Mouse (Mus musculus) limb, embryonic 14.5 days (tissue): Measurements from ENCODE around the gene Tada3. TPM values are rescaled to one million over a fixed set of nuclear protein-coding genes. Genes with fewer than 3 reads are reported as not detected.

Source experiments
- ATAC-seq: fragments of 200-750 bp; cut with Nextera tagmentation; 2 replicates; pipeline ENCODE4 v1.8.0; 2017; ENCODE audit warnings: low read depth, moderate number of reproducible peaks, moderate TSS enrichment; ENCODE audit not compliant: low FRiP score
- DNase-seq: peaks from one replicate; pipeline ENCODE4 v3.0.0-alpha.2; 2015; ENCODE audit warnings: low spot score
- H3K27ac ChIP-seq: fragments of 300-500 bp; sonication (generic); replicated peaks from 2 replicates; pipeline ENCODE4 v1.5.1; 2014; ENCODE audit warnings: low read depth, mild to moderate bottlenecking, low read length, moderate library complexity, mixed read lengths
- H3K27me3 ChIP-seq: fragments of 300-500 bp; sonication (generic); 2 replicates; pipeline ENCODE4 v1.6.1; 2014; ENCODE audit warnings: low read length, mixed read lengths; ENCODE audit not compliant: control insufficient read depth, insufficient read depth
- H3K36me3 ChIP-seq: fragments of 300-500 bp; sonication (generic); 2 replicates; pipeline ENCODE4 v1.6.1; 2014; ENCODE audit warnings: mild to moderate bottlenecking, low read length, moderate library complexity, mixed read lengths; ENCODE audit not compliant: control insufficient read depth, insufficient read depth
- H3K4me1 ChIP-seq: fragments of 300-500 bp; sonication (generic); 2 replicates; pipeline ENCODE4 v1.6.1; 2014; ENCODE audit warnings: antibody characterized with exemption, low read length, mixed read lengths; ENCODE audit not compliant: control insufficient read depth, insufficient read depth
- H3K4me2 ChIP-seq: fragments of 300-500 bp; sonication (generic); replicated peaks from 2 replicates; pipeline ENCODE4 v1.6.1; 2014; ENCODE audit warnings: low read depth, mild to moderate bottlenecking, low read length, moderate library complexity; ENCODE audit not compliant: severe bottlenecking
- H3K4me3 ChIP-seq: fragments of 300-500 bp; sonication (generic); replicated peaks from 2 replicates; pipeline ENCODE4 v1.5.1; 2014; ENCODE audit warnings: low read length
- H3K9ac ChIP-seq: fragments of 300-500 bp; sonication (generic); 2 replicates; pipeline ENCODE4 v1.6.1; 2014; ENCODE audit warnings: mild to moderate bottlenecking, low read depth, low read length, moderate library complexity; ENCODE audit not compliant: severe bottlenecking
- H3K9me3 ChIP-seq: fragments of 300-500 bp; sonication (generic); 2 replicates; pipeline ENCODE4 v1.6.1; 2016; ENCODE audit warnings: low read length; ENCODE audit not compliant: control insufficient read depth
- POLR2A ChIP-seq: fragments of 200-500 bp; IDR thresholded peaks from 2 replicates; pipeline ENCODE4 v1.8.0; 2012; ENCODE audit warnings: inconsistent platforms, mild to moderate bottlenecking, moderate library complexity, borderline replicate concordance; ENCODE audit not compliant: insufficient read depth, insufficient read length; ENCODE audit errors: extremely low read depth
- WGBS: fragments of 180-500 bp; shearing (Covaris S2); extraction: QIAGEN DNeasy Blood & Tissue Kit; methylation state at CpG from one replicate; pipeline ENCODE4 v1.1.7; 2014; 5-methylcytosine and 5-hydroxymethylcytosine counted together
- microRNA-seq: library from miRNA; unstranded; fragments of <30 nt; microRNA quantifications from one replicate; pipeline ENCODE4, GENCODE M21; 2016
- polyA plus RNA-seq, 2 experiments: library from polyadenylated mRNA; depleted of rRNA in 1 of 2; stranded (reverse) in 1 of 2; unstranded in 1 of 2; fragments of >200 nt; fragmentation: Nextera tagmentation in 1 of 2; extraction: Ambion mirVana in 1 of 2; gene quantifications; 2 replicates each; pipeline versions ENCODE4 v1.2.1 to v1.2.3; 2012 to 2014

The Tada3 gene
- polyA plus RNA-seq, 2 experiments = 39.5 to 43.9 TPM

DNA sequence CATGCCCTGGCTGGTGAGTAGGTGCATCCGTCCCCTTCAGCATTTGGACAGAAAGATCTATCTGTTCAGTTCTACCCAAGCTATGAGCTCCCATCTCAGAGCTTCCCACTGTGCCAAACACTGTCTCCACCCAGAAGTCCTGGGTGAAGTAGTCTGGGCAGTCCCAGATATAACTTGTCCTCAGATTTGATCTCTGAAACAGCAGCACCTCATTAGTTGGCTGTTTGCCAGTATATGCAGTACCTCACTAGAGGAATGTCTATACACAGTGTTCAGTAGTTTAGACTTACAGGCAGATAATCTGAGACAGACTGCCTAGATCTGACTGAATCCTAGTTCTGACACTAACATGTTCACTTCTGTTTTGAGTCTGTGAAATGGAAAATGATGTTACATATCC, 48.3 kb downstream of the Tada3 start:
- ATAC-seq (no peak), DNase-seq (no peak)
- H3K9ac ChIP-seq = no peak overlapping the region
- H3K9me3 ChIP-seq = no peaks in the 10 kb centered on the region
- no peak overlapping the region for H3K27ac ChIP-seq
- no peak for TF ChIP-seq POLR2A
- H3K4me2 ChIP-seq = no peak overlapping the region
- WGBS = 94% methylated on average over 1 of the region's 1 CpGs
- no peaks in the 10 kb centered on the region for H3K27me3 ChIP-seq
- peaks cover 36% of the 10 kb centered on the region for H3K36me3 ChIP-seq
- no peak overlapping the region for H3K4me3 ChIP-seq
- peaks cover 9% of the 10 kb centered on the region; the same call in 1 of the 2 replicates for H3K4me1 ChIP-seq

DNA sequence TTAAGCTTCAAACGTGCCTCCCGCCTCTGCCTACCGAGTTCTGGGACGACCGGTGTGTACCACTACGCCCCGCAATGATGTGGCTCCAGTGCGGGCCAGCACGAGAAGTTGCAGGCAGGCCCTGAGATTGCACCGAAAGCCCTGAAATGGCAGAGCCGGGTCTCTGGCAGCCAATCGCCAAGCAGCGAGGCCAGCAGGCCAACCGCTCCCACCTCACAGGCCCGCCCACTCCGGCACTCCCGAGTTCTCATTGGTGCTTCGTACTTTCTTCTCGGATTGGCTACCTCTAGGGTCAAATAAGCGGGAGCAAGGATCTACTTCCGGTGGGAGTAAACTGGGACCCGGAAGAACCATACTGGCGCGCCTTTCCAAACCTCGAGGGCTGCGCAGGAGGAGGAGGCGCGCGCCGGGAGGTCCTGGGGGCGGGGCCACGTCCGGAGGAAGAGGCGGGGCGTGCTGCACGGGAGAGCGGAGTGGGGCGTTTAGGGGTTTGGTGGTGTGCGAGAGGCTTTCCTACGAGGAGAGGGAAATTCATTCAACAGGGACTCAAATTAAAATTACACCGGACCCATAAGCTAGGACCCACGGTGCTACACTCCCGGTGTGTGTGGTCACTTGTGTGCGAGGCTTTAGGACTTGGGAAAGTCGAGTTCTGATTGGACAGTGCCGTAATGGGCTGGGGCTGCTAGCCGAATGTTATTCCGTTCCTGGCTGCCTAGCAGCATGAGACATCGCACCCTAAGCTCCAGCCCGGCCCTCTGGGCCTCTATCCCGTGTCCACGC, 51.0 kb downstream of the Tada3 start, which contains the start of gene Ogg1:
Gene Ogg1 (plus strand): TSS at position 440 of the 783 bp plus-strand sequence.
- WGBS = under 1% methylated on average over 52 of the region's 52 CpGs
- Histone ChIP-seq H3K4me1 (0 out of 2 replicates have a peak, but pooled peaks cover 6% of the 10 kb centered on the region), H3K9me3 (no peaks in the 10 kb centered on the region), H3K4me2 (peak within 1 kb of the TSS; percentile 88), H3K9ac (peak within 1 kb of the TSS; percentile 71), H3K27ac (peak within 1 kb of the TSS; percentile 93), H3K4me3 (peak within 1 kb of the TSS; percentile 46), H3K27me3 (no peaks in the 10 kb centered on the region), H3K36me3 (peaks cover 43% of the 10 kb centered on the region)
- peak; percentile 98 for ATAC-seq
- TF ChIP-seq POLR2A = peak; percentile 58; the same call in 1 of the 2 replicates
- DNase-seq = peak; percentile 99

Small RNAs within 50 kb of the gene (microRNA-seq; reads per million reads assigned to microRNA genes)
- not detected for gene Gm24387

Other genes starting within 250 kb of the Tada3 start
- 0.65 and 0.67 TPM in 2 replicates for gene Lhfpl4, start 182.5 kb downstream of the Tada3 start, polyA plus RNA-seq (2012; rRNA removed)
- gene Lhfpl4, start 182.5 kb downstream of the Tada3 start, polyA plus RNA-seq (2014; fragmentation: Nextera tagmentation; extraction: Ambion mirVana) = 0.32 and 0.64 TPM in 2 replicates
- gene Mtmr14, start 140.0 kb downstream of the Tada3 start, polyA plus RNA-seq (2012; rRNA removed) = 31.2 and 44.0 TPM in 2 replicates
- 30.4 and 31.8 TPM in 2 replicates for gene Mtmr14, start 140.0 kb downstream of the Tada3 start, polyA plus RNA-seq (2014; fragmentation: Nextera tagmentation; extraction: Ambion mirVana)
- gene Cpne9, start 95.6 kb downstream of the Tada3 start, polyA plus RNA-seq (2012; rRNA removed) = 0.46 and 0.77 TPM in 2 replicates
- 0.44 TPM in 2 replicates for gene Cpne9, start 95.6 kb downstream of the Tada3 start, polyA plus RNA-seq (2014; fragmentation: Nextera tagmentation; extraction: Ambion mirVana)
- gene Brpf1, start 70.7 kb downstream of the Tada3 start, polyA plus RNA-seq (2012; rRNA removed) = 35.7 and 36.5 TPM in 2 replicates
- 20.6 and 22.0 TPM in 2 replicates for gene Brpf1, start 70.7 kb downstream of the Tada3 start, polyA plus RNA-seq (2014; fragmentation: Nextera tagmentation; extraction: Ambion mirVana)
- gene Ogg1, start 50.9 kb downstream of the Tada3 start, polyA plus RNA-seq (2012; rRNA removed) = 22.6 and 26.3 TPM in 2 replicates
- gene Ogg1, start 50.9 kb downstream of the Tada3 start, polyA plus RNA-seq (2014; fragmentation: Nextera tagmentation; extraction: Ambion mirVana) = 11.1 and 11.7 TPM in 2 replicates
- 69.0 and 70.6 TPM in 2 replicates for gene Camk1, start 33.9 kb downstream of the Tada3 start, polyA plus RNA-seq (2012; rRNA removed)
- gene Camk1, start 33.9 kb downstream of the Tada3 start, polyA plus RNA-seq (2014; fragmentation: Nextera tagmentation; extraction: Ambion mirVana) = 98.4 and 105 TPM in 2 replicates
- 99.1 and 107 TPM in 2 replicates for gene Arpc4, start 232 bp upstream of the Tada3 start, polyA plus RNA-seq (2012; rRNA removed)
- 223 and 226 TPM in 2 replicates for gene Arpc4, start 232 bp upstream of the Tada3 start, polyA plus RNA-seq (2014; fragmentation: Nextera tagmentation; extraction: Ambion mirVana)
- 21.4 and 26.1 TPM in 2 replicates for gene Ttll3, start 11.4 kb upstream of the Tada3 start, polyA plus RNA-seq (2012; rRNA removed)
- 2.3 and 4.8 TPM in 2 replicates for gene Ttll3, start 11.4 kb upstream of the Tada3 start, polyA plus RNA-seq (2014; fragmentation: Nextera tagmentation; extraction: Ambion mirVana)
- 38.9 and 46.2 TPM in 2 replicates for gene Rpusd3, start 41.5 kb upstream of the Tada3 start, polyA plus RNA-seq (2012; rRNA removed)
- 20.9 and 25.1 TPM in 2 replicates for gene Rpusd3, start 41.5 kb upstream of the Tada3 start, polyA plus RNA-seq (2014; fragmentation: Nextera tagmentation; extraction: Ambion mirVana)
- 0.11 and 0.37 TPM in 2 replicates for gene Cidec, start 57.9 kb upstream of the Tada3 start, polyA plus RNA-seq (2012; rRNA removed)
- gene Cidec, start 57.9 kb upstream of the Tada3 start, polyA plus RNA-seq (2014; fragmentation: Nextera tagmentation; extraction: Ambion mirVana) = not detected in 2 replicates
- gene Jagn1, start 64.7 kb upstream of the Tada3 start, polyA plus RNA-seq (2012; rRNA removed) = 61.0 and 74.5 TPM in 2 replicates
- 80.5 and 82.8 TPM in 2 replicates for gene Jagn1, start 64.7 kb upstream of the Tada3 start, polyA plus RNA-seq (2014; fragmentation: Nextera tagmentation; extraction: Ambion mirVana)
- gene Il17re, start 80.6 kb upstream of the Tada3 start, polyA plus RNA-seq (2012; rRNA removed) = 6.7 and 9.6 TPM in 2 replicates
- gene Il17re, start 80.6 kb upstream of the Tada3 start, polyA plus RNA-seq (2014; fragmentation: Nextera tagmentation; extraction: Ambion mirVana) = 7.9 and 9.2 TPM in 2 replicates
- gene Il17rc, start 93.5 kb upstream of the Tada3 start, polyA plus RNA-seq (2012; rRNA removed) = 21.5 and 25.2 TPM in 2 replicates
- gene Il17rc, start 93.5 kb upstream of the Tada3 start, polyA plus RNA-seq (2014; fragmentation: Nextera tagmentation; extraction: Ambion mirVana) = 18.5 and 28.2 TPM in 2 replicates
- gene Creld1, start 105.4 kb upstream of the Tada3 start, polyA plus RNA-seq (2012; rRNA removed) = 14.0 and 15.9 TPM in 2 replicates
- 15.9 and 16.1 TPM in 2 replicates for gene Creld1, start 105.4 kb upstream of the Tada3 start, polyA plus RNA-seq (2014; fragmentation: Nextera tagmentation; extraction: Ambion mirVana)
- gene Prrt3, start 124.0 kb upstream of the Tada3 start, polyA plus RNA-seq (2012; rRNA removed) = 0.54 and 0.73 TPM in 2 replicates
- gene Prrt3, start 124.0 kb upstream of the Tada3 start, polyA plus RNA-seq (2014; fragmentation: Nextera tagmentation; extraction: Ambion mirVana) = 0.36 and 0.70 TPM in 2 replicates
- 58.0 and 61.6 TPM in 2 replicates for gene Emc3, start 153.8 kb upstream of the Tada3 start, polyA plus RNA-seq (2012; rRNA removed)
- gene Emc3, start 153.8 kb upstream of the Tada3 start, polyA plus RNA-seq (2014; fragmentation: Nextera tagmentation; extraction: Ambion mirVana) = 93.8 and 96.3 TPM in 2 replicates
- 12.8 and 15.9 TPM in 2 replicates for gene Fancd2, start 153.8 kb upstream of the Tada3 start, polyA plus RNA-seq (2012; rRNA removed)
- 7.5 and 7.8 TPM in 2 replicates for gene Fancd2, start 153.8 kb upstream of the Tada3 start, polyA plus RNA-seq (2014; fragmentation: Nextera tagmentation; extraction: Ambion mirVana)
- gene Fancd2os, start 222.8 kb upstream of the Tada3 start, polyA plus RNA-seq (2012; rRNA removed) = 0.05 TPM in 1 of 2 replicates, not detected in the other
- gene Fancd2os, start 222.8 kb upstream of the Tada3 start, polyA plus RNA-seq (2014; fragmentation: Nextera tagmentation; extraction: Ambion mirVana) = 0.19 and 0.40 TPM in 2 replicates
- gene Brk1, start 226.9 kb upstream of the Tada3 start, polyA plus RNA-seq (2012; rRNA removed) = 211 and 223 TPM in 2 replicates
- gene Brk1, start 226.9 kb upstream of the Tada3 start, polyA plus RNA-seq (2014; fragmentation: Nextera tagmentation; extraction: Ambion mirVana) = 251 and 259 TPM in 2 replicates
- 36.2 and 37.2 TPM in 2 replicates for gene Vhl, start 246.1 kb upstream of the Tada3 start, polyA plus RNA-seq (2012; rRNA removed)
- 55.3 and 60.4 TPM in 2 replicates for gene Vhl, start 246.1 kb upstream of the Tada3 start, polyA plus RNA-seq (2014; fragmentation: Nextera tagmentation; extraction: Ambion mirVana)